Mouse (Mus musculus): ENCODE measurements at regions not wholly inside any gene's neighbourhood (a gene's known extent, or its start where the extent isn't known, plus 50 kb on each side); places are given as distances from the start of the nearest gene placed in this dataset.

GRCm38 (mm10) chr16:74984207-74984606 lies 572.6 kb upstream of the Robo2 start:
- no peak for ATAC-seq (replicated peaks; ENCODE audit: low FRiP score)
- no peak overlapping the region for H3K4me2 ChIP-seq (ENCODE audit: low read depth, low read length, severe bottlenecking)
- no peak overlapping the region for H3K4me3 ChIP-seq (ENCODE audit: low read depth, low read length)
- H3K27ac ChIP-seq (ENCODE audit: low read depth, low read length): no peak overlapping the region
- H3K9me3 ChIP-seq (ENCODE audit: control insufficient read depth, low read length): no peaks in the 10 kb centered on the region
- H3K27me3 ChIP-seq (ENCODE audit: control insufficient read depth, insufficient read depth, low read length): no peaks in the 10 kb centered on the region
- no peaks in the 10 kb centered on the region for H3K4me1 ChIP-seq (replicated peaks; ENCODE audit: control insufficient read depth, insufficient read depth, low read length)
- no peak for DNase-seq (ENCODE audit: low spot score)
- no peak overlapping the region for H3K9ac ChIP-seq (ENCODE audit: low read length)
- WGBS: 94% methylated on average over 1 of the region's 1 CpGs
- H3K36me3 ChIP-seq (ENCODE audit: control insufficient read depth, insufficient read depth, low read length): no peaks in the 10 kb centered on the region

- no peak overlapping the region for H3K4me3 ChIP-seq (ENCODE audit: low read depth, low read length)
- no peak for ATAC-seq (replicated peaks; ENCODE audit: low FRiP score)
- H3K4me2 ChIP-seq (ENCODE audit: low read depth, low read length, severe bottlenecking): no peak overlapping the region
- WGBS: 90% methylated on average over 4 of the region's 4 CpGs
- no peak overlapping the region for H3K27ac ChIP-seq (ENCODE audit: low read depth, low read length)
- H3K36me3 ChIP-seq (ENCODE audit: control insufficient read depth, insufficient read depth, low read length): no peaks in the 10 kb centered on the region
- H3K27me3 ChIP-seq (ENCODE audit: control insufficient read depth, insufficient read depth, low read length): no peaks in the 10 kb centered on the region
- no peak for DNase-seq (ENCODE audit: low spot score)
- H3K9me3 ChIP-seq (ENCODE audit: control insufficient read depth, low read length): no peaks in the 10 kb centered on the region
- H3K4me1 ChIP-seq (replicated peaks; ENCODE audit: control insufficient read depth, insufficient read depth, low read length): no peaks in the 10 kb centered on the region
- H3K9ac ChIP-seq (ENCODE audit: low read length): no peak overlapping the region
Measured at GRCm38 (mm10) chr16:74966099-74966498, 554.5 kb upstream of the Robo2 start.

GRCm38 (mm10) chr16:74929739-74930138 lies 518.1 kb upstream of the Robo2 start:
- Histone ChIP-seq H3K27me3 (ENCODE audit: control insufficient read depth, insufficient read depth, low read length) (no peaks in the 10 kb centered on the region), H3K9me3 (ENCODE audit: control insufficient read depth, low read length) (no peaks in the 10 kb centered on the region), H3K27ac (ENCODE audit: low read depth, low read length) (no peak overlapping the region), H3K36me3 (ENCODE audit: control insufficient read depth, insufficient read depth, low read length) (no peaks in the 10 kb centered on the region), H3K4me2 (ENCODE audit: low read depth, low read length, severe bottlenecking) (no peak overlapping the region), H3K9ac (ENCODE audit: low read length) (no peak overlapping the region), H3K4me1 (replicated peaks; ENCODE audit: control insufficient read depth, insufficient read depth, low read length) (no peaks in the 10 kb centered on the region), H3K4me3 (ENCODE audit: low read depth, low read length) (no peak overlapping the region)
- ATAC-seq (replicated peaks; ENCODE audit: low FRiP score): no peak
- WGBS: 86% methylated on average over 4 of the region's 4 CpGs
- DNase-seq (ENCODE audit: low spot score): no peak

- Histone ChIP-seq H3K4me2 (ENCODE audit: low read depth, low read length, severe bottlenecking) (no peak overlapping the region), H3K4me1 (replicated peaks; ENCODE audit: control insufficient read depth, insufficient read depth, low read length) (no peaks in the 10 kb centered on the region), H3K9me3 (ENCODE audit: control insufficient read depth, low read length) (no peaks in the 10 kb centered on the region), H3K9ac (ENCODE audit: low read length) (no peak overlapping the region), H3K36me3 (ENCODE audit: control insufficient read depth, insufficient read depth, low read length) (no peaks in the 10 kb centered on the region), H3K27me3 (ENCODE audit: control insufficient read depth, insufficient read depth, low read length) (no peaks in the 10 kb centered on the region), H3K27ac (ENCODE audit: low read depth, low read length) (no peak overlapping the region), H3K4me3 (ENCODE audit: low read depth, low read length) (no peak overlapping the region)
- WGBS: 64% methylated on average over 7 of the region's 7 CpGs
- DNase-seq (ENCODE audit: low spot score) (no peak), ATAC-seq (replicated peaks; ENCODE audit: low FRiP score) (no peak)
Measured at GRCm38 (mm10) chr16:74900835-74901234, 489.2 kb upstream of the Robo2 start.

- Histone ChIP-seq H3K27ac (ENCODE audit: low read depth, low read length) (no peak overlapping the region), H3K27me3 (ENCODE audit: control insufficient read depth, insufficient read depth, low read length) (no peaks in the 10 kb centered on the region), H3K36me3 (ENCODE audit: control insufficient read depth, insufficient read depth, low read length) (no peaks in the 10 kb centered on the region), H3K4me1 (replicated peaks; ENCODE audit: control insufficient read depth, insufficient read depth, low read length) (no peaks in the 10 kb centered on the region), H3K9ac (ENCODE audit: low read length) (no peak overlapping the region), H3K9me3 (ENCODE audit: control insufficient read depth, low read length) (no peaks in the 10 kb centered on the region), H3K4me2 (ENCODE audit: low read depth, low read length, severe bottlenecking) (no peak overlapping the region), H3K4me3 (ENCODE audit: low read depth, low read length) (no peak overlapping the region)
- 24% methylated on average over 1 of the region's 1 CpGs for WGBS
- DNase-seq (ENCODE audit: low spot score) (no peak), ATAC-seq (replicated peaks; ENCODE audit: low FRiP score) (no peak)
Measured at GRCm38 (mm10) chr16:74887724-74888123, 476.1 kb upstream of the Robo2 start.

- Histone ChIP-seq H3K9me3 (ENCODE audit: control insufficient read depth, low read length) (no peaks in the 10 kb centered on the region), H3K4me2 (ENCODE audit: low read depth, low read length, severe bottlenecking) (no peak overlapping the region), H3K27ac (ENCODE audit: low read depth, low read length) (no peak overlapping the region), H3K9ac (ENCODE audit: low read length) (no peak overlapping the region), H3K4me1 (replicated peaks; ENCODE audit: control insufficient read depth, insufficient read depth, low read length) (no peaks in the 10 kb centered on the region), H3K36me3 (ENCODE audit: control insufficient read depth, insufficient read depth, low read length) (no peaks in the 10 kb centered on the region), H3K27me3 (ENCODE audit: control insufficient read depth, insufficient read depth, low read length) (no peaks in the 10 kb centered on the region), H3K4me3 (ENCODE audit: low read depth, low read length) (no peak overlapping the region)
- WGBS: 92% methylated on average over 3 of the region's 3 CpGs
- no peak for ATAC-seq (replicated peaks; ENCODE audit: low FRiP score)
- no peak for DNase-seq (ENCODE audit: low spot score)
Measured at GRCm38 (mm10) chr16:74878603-74879002, 467.0 kb upstream of the Robo2 start.

- ATAC-seq (replicated peaks; ENCODE audit: low FRiP score) (no peak), DNase-seq (ENCODE audit: low spot score) (no peak)
- H3K36me3 ChIP-seq (ENCODE audit: control insufficient read depth, insufficient read depth, low read length): no peaks in the 10 kb centered on the region
- no peaks in the 10 kb centered on the region for H3K9me3 ChIP-seq (ENCODE audit: control insufficient read depth, low read length)
- no peak overlapping the region for H3K9ac ChIP-seq (ENCODE audit: low read length)
- no peaks in the 10 kb centered on the region for H3K4me1 ChIP-seq (replicated peaks; ENCODE audit: control insufficient read depth, insufficient read depth, low read length)
- no peak overlapping the region for H3K27ac ChIP-seq (ENCODE audit: low read depth, low read length)
- H3K4me3 ChIP-seq (ENCODE audit: low read depth, low read length): no peak overlapping the region
- no peaks in the 10 kb centered on the region for H3K27me3 ChIP-seq (ENCODE audit: control insufficient read depth, insufficient read depth, low read length)
- no peak overlapping the region for H3K4me2 ChIP-seq (ENCODE audit: low read depth, low read length, severe bottlenecking)
Measured at GRCm38 (mm10) chr16:74873756-74874155, 462.1 kb upstream of the Robo2 start.

- DNase-seq (ENCODE audit: low spot score) (no peak), ATAC-seq (replicated peaks; ENCODE audit: low FRiP score) (peak; percentile 70; the same call in 1 of the 2 replicates)
- no peaks in the 10 kb centered on the region for H3K27me3 ChIP-seq (ENCODE audit: control insufficient read depth, insufficient read depth, low read length)
- H3K4me3 ChIP-seq (ENCODE audit: low read depth, low read length): no peak overlapping the region
- H3K36me3 ChIP-seq (ENCODE audit: control insufficient read depth, insufficient read depth, low read length): no peaks in the 10 kb centered on the region
- no peak overlapping the region for H3K27ac ChIP-seq (ENCODE audit: low read depth, low read length)
- no peak overlapping the region for H3K9ac ChIP-seq (ENCODE audit: low read length)
- H3K4me2 ChIP-seq (ENCODE audit: low read depth, low read length, severe bottlenecking): no peak overlapping the region
- 23% methylated on average over 2 of the region's 2 CpGs for WGBS
- H3K4me1 ChIP-seq (replicated peaks; ENCODE audit: control insufficient read depth, insufficient read depth, low read length): no peaks in the 10 kb centered on the region
- no peaks in the 10 kb centered on the region for H3K9me3 ChIP-seq (ENCODE audit: control insufficient read depth, low read length)
Measured at GRCm38 (mm10) chr16:74857752-74858151, 446.1 kb upstream of the Robo2 start.

- Histone ChIP-seq H3K36me3 (ENCODE audit: control insufficient read depth, insufficient read depth, low read length) (no peaks in the 10 kb centered on the region), H3K4me3 (ENCODE audit: low read depth, low read length) (no peak overlapping the region), H3K4me2 (ENCODE audit: low read depth, low read length, severe bottlenecking) (no peak overlapping the region), H3K27ac (ENCODE audit: low read depth, low read length) (no peak overlapping the region), H3K9ac (ENCODE audit: low read length) (no peak overlapping the region), H3K9me3 (ENCODE audit: control insufficient read depth, low read length) (no peaks in the 10 kb centered on the region), H3K4me1 (replicated peaks; ENCODE audit: control insufficient read depth, insufficient read depth, low read length) (no peaks in the 10 kb centered on the region), H3K27me3 (ENCODE audit: control insufficient read depth, insufficient read depth, low read length) (no peaks in the 10 kb centered on the region)
- DNase-seq (ENCODE audit: low spot score) (no peak), ATAC-seq (replicated peaks; ENCODE audit: low FRiP score) (no peak)
- 93% methylated on average over 2 of the region's 2 CpGs for WGBS
Measured at GRCm38 (mm10) chr16:74840006-74840405, 428.4 kb upstream of the Robo2 start.
